Mouse (Mus musculus): ENCODE data around the gene Rtn1. TPM values are rescaled to one million over a fixed set of nuclear protein-coding genes. Genes with fewer than 3 reads are reported as not detected.

Rtn1 gene
- polyA plus RNA-seq, 1 experiment, result 5.6 TPM

- no peaks in the 10 kb centered on the region for H3K4me1 ChIP-seq (ENCODE audit: control insufficient read depth, insufficient read depth, low read length)
- H3K27me3 ChIP-seq (replicated peaks; ENCODE audit: control insufficient read depth, insufficient read depth, low read length), result no peaks in the 10 kb centered on the region
- H3K36me3 ChIP-seq (ENCODE audit: control insufficient read depth, insufficient read depth, low read length), result no peaks in the 10 kb centered on the region
- H3K4me3 ChIP-seq (ENCODE audit: insufficient read depth, low read depth, low read length), result no peak overlapping the region
- WGBS, result 55% methylated on average over 8 of the region's 8 CpGs
- H3K27ac ChIP-seq (ENCODE audit: insufficient read depth, low read depth, low read length), result no peak overlapping the region
- no peak for TF ChIP-seq POLR2A (IDR thresholded peaks at IDR 0.05; ENCODE audit: low read depth, low read length)
- TF ChIP-seq CTCF (conservative IDR thresholded peaks at IDR 0.05; ENCODE audit: insufficient read depth, insufficient read length, low read depth, low read length), result no peak
- DNase-seq, result no peak
Measured at GRCm38 (mm10) chr12:72229451-72230196, 179.2 kb downstream of the Rtn1 start.

- H3K36me3 ChIP-seq (ENCODE audit: control insufficient read depth, insufficient read depth, low read length), result no peaks in the 10 kb centered on the region
- no peak for DNase-seq
- 91% methylated on average over 6 of the region's 6 CpGs for WGBS
- no peaks in the 10 kb centered on the region for H3K4me1 ChIP-seq (ENCODE audit: control insufficient read depth, insufficient read depth, low read length)
- no peak overlapping the region for H3K4me3 ChIP-seq (ENCODE audit: insufficient read depth, low read depth, low read length)
- no peak for TF ChIP-seq POLR2A (IDR thresholded peaks at IDR 0.05; ENCODE audit: low read depth, low read length)
- TF ChIP-seq CTCF (conservative IDR thresholded peaks at IDR 0.05; ENCODE audit: insufficient read depth, insufficient read length, low read depth, low read length), result no peak
- H3K27ac ChIP-seq (ENCODE audit: insufficient read depth, low read depth, low read length), result no peak overlapping the region
- no peaks in the 10 kb centered on the region for H3K27me3 ChIP-seq (replicated peaks; ENCODE audit: control insufficient read depth, insufficient read depth, low read length)
Measured at GRCm38 (mm10) chr12:72227731-72228130, 181.1 kb downstream of the Rtn1 start.

- 94% methylated on average over 3 of the region's 3 CpGs for WGBS
- H3K27me3 ChIP-seq (replicated peaks; ENCODE audit: control insufficient read depth, insufficient read depth, low read length), result no peaks in the 10 kb centered on the region
- H3K4me1 ChIP-seq (ENCODE audit: control insufficient read depth, insufficient read depth, low read length), result no peaks in the 10 kb centered on the region
- no peak overlapping the region for H3K4me3 ChIP-seq (ENCODE audit: insufficient read depth, low read depth, low read length)
- DNase-seq, result no peak
- no peak overlapping the region for H3K27ac ChIP-seq (ENCODE audit: insufficient read depth, low read depth, low read length)
- no peak for TF ChIP-seq CTCF (conservative IDR thresholded peaks at IDR 0.05; ENCODE audit: insufficient read depth, insufficient read length, low read depth, low read length)
- H3K36me3 ChIP-seq (ENCODE audit: control insufficient read depth, insufficient read depth, low read length), result no peaks in the 10 kb centered on the region
Measured at GRCm38 (mm10) chr12:72225371-72225770, 183.5 kb downstream of the Rtn1 start.

- 93% methylated on average over 16 of the region's 16 CpGs for WGBS
- Histone ChIP-seq H3K27ac (ENCODE audit: insufficient read depth, low read depth, low read length) (no peak overlapping the region), H3K36me3 (ENCODE audit: control insufficient read depth, insufficient read depth, low read length) (no peaks in the 10 kb centered on the region), H3K4me3 (ENCODE audit: insufficient read depth, low read depth, low read length) (no peak overlapping the region), H3K4me1 (ENCODE audit: control insufficient read depth, insufficient read depth, low read length) (no peaks in the 10 kb centered on the region), H3K27me3 (replicated peaks; ENCODE audit: control insufficient read depth, insufficient read depth, low read length) (no peaks in the 10 kb centered on the region)
- TF ChIP-seq POLR2A (IDR thresholded peaks at IDR 0.05; ENCODE audit: low read depth, low read length), result no peak
- TF ChIP-seq CTCF (conservative IDR thresholded peaks at IDR 0.05; ENCODE audit: insufficient read depth, insufficient read length, low read depth, low read length), result no peak
- DNase-seq, result no peak
Measured at GRCm38 (mm10) chr12:72223557-72224102, 185.2 kb downstream of the Rtn1 start.

- no peak overlapping the region for H3K4me3 ChIP-seq (ENCODE audit: insufficient read depth, low read depth, low read length)
Measured at GRCm38 (mm10) chr12:72213554-72213953, 195.3 kb downstream of the Rtn1 start.

GRCm38 (mm10) chr12:72200828-72201227 is 208.0 kb downstream of the Rtn1 start:
- Histone ChIP-seq H3K36me3 (ENCODE audit: control insufficient read depth, insufficient read depth, low read length) (no peaks in the 10 kb centered on the region), H3K27me3 (replicated peaks; ENCODE audit: control insufficient read depth, insufficient read depth, low read length) (no peaks in the 10 kb centered on the region), H3K27ac (ENCODE audit: insufficient read depth, low read depth, low read length) (no peak overlapping the region), H3K4me3 (ENCODE audit: insufficient read depth, low read depth, low read length) (no peak overlapping the region), H3K4me1 (ENCODE audit: control insufficient read depth, insufficient read depth, low read length) (no peaks in the 10 kb centered on the region)
- no peak for TF ChIP-seq POLR2A (IDR thresholded peaks at IDR 0.05; ENCODE audit: low read depth, low read length)
- 88% methylated on average over 3 of the region's 3 CpGs for WGBS
- DNase-seq, result no peak

More at GRCm38 (mm10) chr12:72213554-72213953, 195.3 kb downstream of the Rtn1 start:
- 28% methylated on average over 5 of the region's 5 CpGs for WGBS
- no peak for TF ChIP-seq CTCF (conservative IDR thresholded peaks at IDR 0.05; ENCODE audit: insufficient read depth, insufficient read length, low read depth, low read length)
- TF ChIP-seq POLR2A (IDR thresholded peaks at IDR 0.05; ENCODE audit: low read depth, low read length), result no peak
- no peaks in the 10 kb centered on the region for H3K36me3 ChIP-seq (ENCODE audit: control insufficient read depth, insufficient read depth, low read length)
- H3K27me3 ChIP-seq (replicated peaks; ENCODE audit: control insufficient read depth, insufficient read depth, low read length), result no peaks in the 10 kb centered on the region; the same call in 1 of the 2 replicates
- no peak overlapping the region for H3K27ac ChIP-seq (ENCODE audit: insufficient read depth, low read depth, low read length)
- no peak for DNase-seq
- H3K4me1 ChIP-seq (ENCODE audit: control insufficient read depth, insufficient read depth, low read length), result no peaks in the 10 kb centered on the region

GRCm38 (mm10) chr12:72197925-72198486 is 210.8 kb downstream of the Rtn1 start:
- no peaks in the 10 kb centered on the region for H3K27me3 ChIP-seq (replicated peaks; ENCODE audit: control insufficient read depth, insufficient read depth, low read length)
- DNase-seq, result no peak
- no peaks in the 10 kb centered on the region for H3K36me3 ChIP-seq (ENCODE audit: control insufficient read depth, insufficient read depth, low read length)
- no peaks in the 10 kb centered on the region for H3K4me1 ChIP-seq (ENCODE audit: control insufficient read depth, insufficient read depth, low read length)
- WGBS, result 50% methylated on average over 18 of the region's 18 CpGs
- H3K4me3 ChIP-seq (ENCODE audit: insufficient read depth, low read depth, low read length), result no peak overlapping the region
- TF ChIP-seq CTCF (conservative IDR thresholded peaks at IDR 0.05; ENCODE audit: insufficient read depth, insufficient read length, low read depth, low read length), result no peak
- no peak for TF ChIP-seq POLR2A (IDR thresholded peaks at IDR 0.05; ENCODE audit: low read depth, low read length)
- H3K27ac ChIP-seq (ENCODE audit: insufficient read depth, low read depth, low read length), result no peak overlapping the region

All from kidney, adult 2 months (tissue).